Comparison of ENCODE assay signal across 8 mouse cellular contexts in the genomic region with DNA sequence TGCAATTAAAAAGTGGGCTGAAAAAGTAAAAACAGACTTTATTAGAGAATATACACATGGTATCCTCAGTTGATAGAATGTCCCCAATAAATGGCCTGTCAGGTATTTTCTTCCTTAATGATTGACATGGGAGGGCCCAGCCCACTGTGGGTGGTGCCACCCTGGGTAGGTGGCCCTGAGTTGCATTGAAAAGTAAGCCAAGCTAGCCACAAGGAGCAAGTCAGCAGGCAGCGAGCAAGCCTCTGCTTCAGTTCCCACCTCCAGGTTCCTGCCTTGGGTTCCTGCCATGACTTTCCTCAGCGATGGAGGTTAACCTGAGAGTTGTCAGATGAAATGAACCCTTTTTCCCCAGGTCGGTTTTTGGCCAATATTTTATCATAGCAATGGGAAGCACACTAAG. TPM values are rescaled to one million over a fixed set of nuclear protein-coding genes. Genes with fewer than 3 reads are reported as not detected.
DNase-seq lines count a peak whose midpoint lies in the region; ATAC-seq and TF ChIP-seq lines count a peak whose summit lies in the region.

No protein-coding gene starts in this region.

- no peak for TF ChIP-seq POLR2A in kidney, adult 2 months (IDR thresholded peaks at IDR 0.05; ENCODE audit: low read depth, low read length)
- peak in 1 of 2 experiments; percentile 44; a peak in 1 of 4 replicates for TF ChIP-seq POLR2A in MEL (IDR thresholded peaks at IDR 0.05; ENCODE audit: control insufficient read depth in 1 of 2, insufficient read depth in 1 of 2, low read depth in 1 of 2, low read length in 2 of 2, poor library complexity in 1 of 2)

- no peak for TF ChIP-seq EP300 in MEL (IDR thresholded peaks at IDR 0.05; ENCODE audit: low read depth in 1 of 2, low read length in 2 of 2)

- H3K4me1 ChIP-seq in kidney, adult 2 months (ENCODE audit: control insufficient read depth, insufficient read depth, low read length) = peaks cover 10% of the 10 kb centered on the region; the same call in 1 of the 2 replicates
- peaks cover 14 to 27% of the 10 kb centered on the region in 2 experiments for H3K4me1 ChIP-seq in MEL (ENCODE audit: control insufficient read depth in 1 of 2, insufficient read depth in 2 of 2, low read length in 2 of 2)
- H3K4me1 ChIP-seq in embryonic facial prominence, embryonic 15.5 days = peaks cover 8% of the 10 kb centered on the region
- peaks cover 45% of the 10 kb centered on the region for H3K4me1 ChIP-seq in liver, embryonic 12.5 days

- peak overlapping the region; percentile 59; the same call in 1 of the 2 replicates for H3K4me2 ChIP-seq in embryonic facial prominence, embryonic 15.5 days (replicated peaks)
- peak overlapping the region; percentile 82 for H3K4me2 ChIP-seq in liver, embryonic 12.5 days

- H3K9ac ChIP-seq in MEL (ENCODE audit: control insufficient read depth, low read depth, low read length, poor library complexity, severe bottlenecking) = 0 out of 2 replicates have a peak overlapping the region, but pooled peaks have one; percentile 2
- H3K9ac ChIP-seq in embryonic facial prominence, embryonic 15.5 days = no peak overlapping the region
- H3K9ac ChIP-seq in liver, embryonic 12.5 days = 0 out of 2 replicates have a peak overlapping the region, but pooled peaks have one; percentile 17

- WGBS in kidney, adult 2 months = 72% methylated on average over 3 of the region's 3 CpGs
- 82% methylated on average over 3 of the region's 3 CpGs for WGBS in embryonic facial prominence, embryonic 15.5 days
- WGBS in liver, embryonic 12.5 days (ENCODE audit: insufficient replicate concordance) = 70% methylated on average over 3 of the region's 3 CpGs

- H3K27ac ChIP-seq in kidney, adult 2 months (ENCODE audit: insufficient read depth, low read depth, low read length) = no peak overlapping the region
- H3K27ac ChIP-seq in MEL (ENCODE audit: control insufficient read depth, low read depth, low read length) = peak overlapping the region; percentile 16; the same call in 1 of the 2 replicates
- no peak overlapping the region for H3K27ac ChIP-seq in embryonic facial prominence, embryonic 15.5 days (replicated peaks)
- H3K27ac ChIP-seq in liver, embryonic 12.5 days = no peak overlapping the region

- TF ChIP-seq RAD21 in MEL (IDR thresholded peaks at IDR 0.05; ENCODE audit: low read depth, low read length) = no peak

- no peak overlapping the region for H3K4me3 ChIP-seq in kidney, adult 2 months (ENCODE audit: insufficient read depth, low read depth, low read length)
- H3K4me3 ChIP-seq in MEL (ENCODE audit: control insufficient read depth in 1 of 2, insufficient read depth in 1 of 2, low read depth in 2 of 2, low read length in 2 of 2) = peak overlapping the region in 1 of 2 experiments; percentile 85; a peak in 1 of 4 replicates
- no peak overlapping the region for H3K4me3 ChIP-seq in embryonic facial prominence, embryonic 15.5 days (replicated peaks)
- peak overlapping the region; percentile 99; the same call in 1 of the 2 replicates for H3K4me3 ChIP-seq in liver, embryonic 12.5 days

- H3K27me3 ChIP-seq in kidney, adult 2 months (replicated peaks; ENCODE audit: control insufficient read depth, insufficient read depth, low read length) = no peaks in the 10 kb centered on the region; the same call in 1 of the 2 replicates
- no peaks in the 10 kb centered on the region for H3K27me3 ChIP-seq in MEL (ENCODE audit: control insufficient read depth in 1 of 2, insufficient read depth in 2 of 2, low read length in 2 of 2)
- H3K27me3 ChIP-seq in embryonic facial prominence, embryonic 15.5 days = no peaks in the 10 kb centered on the region
- no peaks in the 10 kb centered on the region for H3K27me3 ChIP-seq in liver, embryonic 12.5 days (replicated peaks)

- H3K36me3 ChIP-seq in kidney, adult 2 months (ENCODE audit: control insufficient read depth, insufficient read depth, low read length) = peaks cover under 1% of the 10 kb centered on the region; the same call in 1 of the 2 replicates
- peaks cover 16 to 39% of the 10 kb centered on the region in 2 experiments for H3K36me3 ChIP-seq in MEL (ENCODE audit: control insufficient read depth in 1 of 2, insufficient read depth in 2 of 2, low read length in 2 of 2)
- H3K36me3 ChIP-seq in embryonic facial prominence, embryonic 15.5 days = peaks cover 11% of the 10 kb centered on the region
- peaks cover 12% of the 10 kb centered on the region for H3K36me3 ChIP-seq in liver, embryonic 12.5 days

- H3K79me2 ChIP-seq in MEL (ENCODE audit: control insufficient read depth, insufficient read depth, low read length, poor library complexity) = peaks cover 24% of the 10 kb centered on the region

- H3K9me3 ChIP-seq in MEL (replicated peaks; ENCODE audit: insufficient read depth, low read length) = no peaks in the 10 kb centered on the region
- no peaks in the 10 kb centered on the region for H3K9me3 ChIP-seq in embryonic facial prominence, embryonic 15.5 days (replicated peaks)
- no peaks in the 10 kb centered on the region for H3K9me3 ChIP-seq in liver, embryonic 12.5 days (replicated peaks)

- ATAC-seq in embryonic facial prominence, embryonic 15.5 days (ENCODE audit: insufficient number of reproducible peaks, low FRiP score, low TSS enrichment, low read depth) = no peak
- peak; percentile 30; the same call in 1 of the 2 replicates for ATAC-seq in liver, embryonic 12.5 days
- no peak for ATAC-seq in granulocyte monocyte progenitor cell, adult 5-6 weeks (replicated peaks; ENCODE audit: poor library complexity, severe bottlenecking)

- no peak for TF ChIP-seq CTCF in kidney, adult 2 months (conservative IDR thresholded peaks at IDR 0.05; ENCODE audit: insufficient read depth, insufficient read length, low read depth, low read length)
- TF ChIP-seq CTCF in MEL (IDR thresholded peaks at IDR 0.05 in 2 of 3, conservative IDR thresholded peaks at IDR 0.05 in 1 of 3; ENCODE audit: control insufficient read depth in 1 of 3, insufficient read depth in 1 of 3, low read depth in 2 of 3, low read length in 3 of 3, poor library complexity in 1 of 3, severe bottlenecking in 1 of 3) = no peak

- peak; percentile 48 for DNase-seq in kidney, adult 2 months
- DNase-seq in kidney, postnatal 14 days = no peak
- peak; percentile 72 for DNase-seq in MEL (ENCODE audit: low read depth, low spot score)
- no peak for DNase-seq in gastrocnemius, postnatal 10 days
- no peak for DNase-seq in testis, postnatal 10 days (ENCODE audit: low spot score)

TF ChIP-seq in MEL, 35 proteins besides CTCF, POLR2A, EP300 and RAD21:
- no peak for TF ChIP-seq TAL1 (IDR thresholded peaks at IDR 0.05; ENCODE audit: low read length)
- no peak for TF ChIP-seq SIN3A (IDR thresholded peaks at IDR 0.05; ENCODE audit: low read length)
- TF ChIP-seq TBP (IDR thresholded peaks at IDR 0.05; ENCODE audit: low read depth, low read length) = peak; percentile 46; the same call in 1 of the 2 replicates
- no peak for TF ChIP-seq MEF2A (IDR thresholded peaks at IDR 0.05; ENCODE audit: extremely low read depth, insufficient replicate concordance, low read depth, low read length, poor library complexity, severe bottlenecking)
- TF ChIP-seq ZMIZ1 (IDR thresholded peaks at IDR 0.05; ENCODE audit: low read depth, low read length) = 0 out of 2 replicates have a peak, but pooled peaks have one; percentile 30
- TF ChIP-seq GATA1 (IDR thresholded peaks at IDR 0.05; ENCODE audit: low read depth, low read length) = no peak
- TF ChIP-seq TCF12 (IDR thresholded peaks at IDR 0.05; ENCODE audit: low read depth, low read length) = no peak
- TF ChIP-seq MXI1 (IDR thresholded peaks at IDR 0.05; ENCODE audit: low read depth, low read length) = no peak
- no peak for TF ChIP-seq POLR2AphosphoS5 (IDR thresholded peaks at IDR 0.05; ENCODE audit: borderline replicate concordance, low read depth, low read length)
- TF ChIP-seq MYB (IDR thresholded peaks at IDR 0.05; ENCODE audit: low read depth, low read length) = no peak
- no peak for TF ChIP-seq ETS1 (IDR thresholded peaks at IDR 0.05; ENCODE audit: low read depth, low read length)
- TF ChIP-seq NELFE (IDR thresholded peaks at IDR 0.05; ENCODE audit: low read depth, low read length) = peak; percentile 25; the same call in 1 of the 2 replicates

RNA-seq across cellular contexts. Expression of gene Eif3m, which starts 0.9 kb away (rescaled TPM):
- polyA plus RNA-seq in kidney, adult 2 months (2012; rRNA removed) = 35.0 and 44.4 TPM in 2 replicates
- 321 and 341 TPM in 2 replicates for total RNA-seq in MEL (2012; rRNA removed)
- polyA plus RNA-seq in MEL (2012; ENCODE audit: insufficient read depth in 1 of 2, insufficient read length in 2 of 2, low read depth in 1 of 2, low replicate concordance in 2 of 2, missing spikeins in 1 of 2) = 100 to 1,000 TPM in 1 of 2 experiments, not detected in 1; 172 TPM
- 224 and 229 TPM in 2 replicates for polyA plus RNA-seq in embryonic facial prominence, embryonic 15.5 days (2015; fragmentation: Nextera tagmentation; extraction: Ambion mirVana)
- 228 and 250 TPM in 2 replicates for polyA plus RNA-seq in liver, embryonic 12.5 days (2016; fragmentation: Nextera tagmentation; extraction: Ambion mirVana)
- 256 and 295 TPM in 2 replicates for total RNA-seq in granulocyte monocyte progenitor cell, adult 5-6 weeks (2014; fragmentation: Nextera tagmentation)
- 256 and 317 TPM in 2 replicates for total RNA-seq in granulocyte monocyte progenitor cell, adult 5-6 weeks (2017)
- total RNA-seq in gastrocnemius, postnatal 10 days (2021) = 100 to 1,000 TPM; 112 to 115 TPM

Comparison
In these comparisons a context has a peak if more than half of its experiments do, and no peak if none do; other contexts are left out.
1. DNase-seq: peak in kidney, adult 2 months (single experiment) and MEL (single experiment); none in kidney, postnatal 14 days (single experiment), gastrocnemius, postnatal 10 days (single experiment) and testis, postnatal 10 days (single experiment).